Mouse (Mus musculus) hindbrain, embryonic 10.5 days (tissue): ENCODE measurements around the gene Gm20741. TPM values are rescaled to one million over a fixed set of nuclear protein-coding genes. Genes with fewer than 3 reads are reported as not detected.

Source experiments
- polyA plus RNA-seq: library from polyadenylated mRNA; unstranded; fragments of >200 nt; fragmentation: Nextera tagmentation; extraction: Ambion mirVana; gene quantifications from 2 replicates; pipeline ENCODE4 v1.2.1, GENCODE M21; 2016

The Gm20741 gene
- polyA plus RNA-seq, 1 experiment from 2014 or later = not detected

Other genes starting within 250 kb of the Gm20741 start
- gene Cldn8, start 249.0 kb downstream of the Gm20741 start, polyA plus RNA-seq = 1.3 and 2.3 TPM in 2 replicates
- not detected in 2 replicates for gene Krtap24-1, start 199.9 kb downstream of the Gm20741 start, polyA plus RNA-seq
- gene 2310079G19Rik, start 184.6 kb downstream of the Gm20741 start, polyA plus RNA-seq = not detected in 2 replicates
- gene Krtap26-1, start 164.4 kb downstream of the Gm20741 start, polyA plus RNA-seq = not detected in 2 replicates
- not detected in 2 replicates for gene Krtap27-1, start 140.5 kb downstream of the Gm20741 start, polyA plus RNA-seq
- not detected in 2 replicates for gene 2310061N02Rik, start 104.3 kb downstream of the Gm20741 start, polyA plus RNA-seq
- gene Krtap13-1, start 83.4 kb downstream of the Gm20741 start, polyA plus RNA-seq = not detected in 2 replicates
- gene Krtap13, start 60.6 kb downstream of the Gm20741 start, polyA plus RNA-seq = not detected in 2 replicates
- not detected in 2 replicates for gene 2310034C09Rik, start 53.4 kb downstream of the Gm20741 start, polyA plus RNA-seq
- gene 2310057N15Rik, start 38.0 kb downstream of the Gm20741 start, polyA plus RNA-seq = not detected in 2 replicates
- not detected in 2 replicates for gene Gm5965, start 34.3 kb downstream of the Gm20741 start, polyA plus RNA-seq
- gene Krtap15, start 8.0 kb upstream of the Gm20741 start, polyA plus RNA-seq = not detected in 2 replicates
- gene Krtap14, start 13.9 kb upstream of the Gm20741 start, polyA plus RNA-seq = not detected in 2 replicates
- not detected in 2 replicates for gene Krtap19-1, start 57.2 kb upstream of the Gm20741 start, polyA plus RNA-seq
- gene Krtap19-2, start 62.0 kb upstream of the Gm20741 start, polyA plus RNA-seq = not detected in 2 replicates
- not detected in 2 replicates for gene Krtap19-3, start 65.8 kb upstream of the Gm20741 start, polyA plus RNA-seq
- gene Krtap19-4, start 72.9 kb upstream of the Gm20741 start, polyA plus RNA-seq = not detected in 2 replicates
- gene Krtap19-5, start 84.2 kb upstream of the Gm20741 start, polyA plus RNA-seq = not detected in 2 replicates
- gene Krtap19-9b, start 120.0 kb upstream of the Gm20741 start, polyA plus RNA-seq = not detected in 2 replicates
- not detected in 2 replicates for gene Krtap16-3, start 150.7 kb upstream of the Gm20741 start, polyA plus RNA-seq
- gene Krtap22-2, start 198.5 kb upstream of the Gm20741 start, polyA plus RNA-seq = not detected in 2 replicates
- gene Gm10229, start 203.1 kb upstream of the Gm20741 start, polyA plus RNA-seq = not detected in 2 replicates
- not detected in 2 replicates for gene Krtap6-1, start 219.5 kb upstream of the Gm20741 start, polyA plus RNA-seq
- gene Gm10228, start 229.3 kb upstream of the Gm20741 start, polyA plus RNA-seq = not detected in 2 replicates
- not detected in 2 replicates for gene Krtap6-5, start 235.7 kb upstream of the Gm20741 start, polyA plus RNA-seq